Mouse (Mus musculus) T-helper 17 cell (primary cell): Measurements from ENCODE around the gene Grik1.

ENCODE experiments used
- in situ Hi-C, 2 experiments: fragments of 300-600 bp; cut with MboI, MseI; formaldehyde crosslinking; loops; 1 replicate in 1 of 2; 2 replicates in 1 of 2; pipeline ENCODE4 v1.15.1; 2025; ENCODE audit warnings: high pct_unique_total_duplicates in 2 of 2

Gene Grik1

GRCm38 (mm10) chr16:87969936-87970335, 320.1 kb downstream of the Grik1 start:
- in situ Hi-C loops = no loop called here

DNA sequence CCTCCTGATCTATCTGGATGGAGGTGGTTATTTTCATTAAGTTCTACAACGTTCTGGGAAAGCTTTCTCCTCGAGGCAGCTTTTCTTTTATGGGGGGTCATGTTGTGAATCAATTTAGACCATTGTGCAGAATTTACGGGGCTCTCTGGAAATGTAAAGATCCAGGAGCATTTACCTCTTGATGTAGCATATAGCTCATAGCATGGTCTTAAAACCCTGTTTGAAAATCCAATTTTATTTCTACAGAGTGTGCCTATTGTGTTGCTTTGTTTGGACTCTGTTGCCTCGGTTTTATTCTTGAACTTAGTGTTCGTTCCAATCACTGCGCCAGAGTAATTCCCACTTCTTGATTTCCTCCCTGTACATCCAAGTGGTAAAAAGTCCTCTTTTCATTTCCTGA, 328.6 kb downstream of the Grik1 start:
- in situ Hi-C loops = no loop called here

- in situ Hi-C loops = no loop called here
These were observed 332.6 kb downstream of the Grik1 start for GRCm38 (mm10) chr16:87957449-87957848.

DNA sequence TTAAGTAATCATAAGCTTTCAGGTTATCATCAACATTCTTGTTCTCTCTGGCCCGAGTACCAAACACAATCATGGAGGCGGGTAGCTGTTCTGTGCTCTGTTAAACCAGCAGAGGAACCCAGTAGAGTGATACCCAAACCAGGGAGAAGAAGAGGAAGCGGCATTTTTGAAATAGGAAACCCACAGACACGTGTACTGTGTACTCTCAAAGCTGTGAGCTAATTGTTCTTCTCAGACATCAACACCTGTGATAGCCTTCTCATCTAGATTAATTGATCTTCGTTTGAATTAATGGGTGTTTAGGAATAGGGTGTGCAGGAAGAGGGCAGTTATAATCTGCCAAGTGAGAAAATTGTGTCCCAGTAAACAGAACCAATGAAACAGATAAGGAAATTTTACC, 333.9 kb downstream of the Grik1 start:
- in situ Hi-C loops = no loop called here

DNA sequence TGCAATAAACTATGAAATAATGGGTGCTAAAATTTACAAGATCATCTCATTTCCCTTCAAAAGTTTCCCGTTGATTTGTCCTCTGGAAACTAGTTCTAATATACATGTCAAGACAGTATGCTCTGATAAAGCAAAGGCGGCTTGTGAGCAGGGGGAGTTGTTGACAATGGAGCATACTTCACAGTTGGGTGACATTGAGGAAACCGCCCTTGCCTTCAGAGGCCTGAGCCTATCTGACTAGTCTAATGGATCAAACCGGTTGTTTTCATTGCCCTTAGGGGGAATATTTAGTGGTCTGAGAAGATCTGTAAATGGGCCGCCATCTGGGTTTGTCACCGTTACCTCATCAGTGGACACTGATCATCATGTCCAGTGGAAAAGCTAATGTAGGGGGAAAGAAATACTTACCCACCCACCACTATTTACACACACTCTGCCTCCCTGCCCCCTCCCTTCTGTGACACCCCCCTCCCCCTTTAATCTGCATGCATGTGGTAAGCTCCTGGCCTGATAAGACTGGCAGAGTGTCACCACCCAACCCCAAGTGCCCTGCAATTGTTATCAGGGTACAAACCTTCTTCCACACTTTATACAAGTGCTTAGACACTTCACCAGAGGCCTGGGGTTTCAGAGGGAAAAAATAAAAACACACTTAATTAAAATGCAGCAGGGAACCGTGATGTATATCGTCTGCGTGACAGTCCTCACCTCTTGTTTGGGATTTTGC, 335.2 kb downstream of the Grik1 start:
- in situ Hi-C loops = no loop called here

- in situ Hi-C loops = no loop called here
These were observed 336.9 kb downstream of the Grik1 start for GRCm38 (mm10) chr16:87953176-87953575.

DNA sequence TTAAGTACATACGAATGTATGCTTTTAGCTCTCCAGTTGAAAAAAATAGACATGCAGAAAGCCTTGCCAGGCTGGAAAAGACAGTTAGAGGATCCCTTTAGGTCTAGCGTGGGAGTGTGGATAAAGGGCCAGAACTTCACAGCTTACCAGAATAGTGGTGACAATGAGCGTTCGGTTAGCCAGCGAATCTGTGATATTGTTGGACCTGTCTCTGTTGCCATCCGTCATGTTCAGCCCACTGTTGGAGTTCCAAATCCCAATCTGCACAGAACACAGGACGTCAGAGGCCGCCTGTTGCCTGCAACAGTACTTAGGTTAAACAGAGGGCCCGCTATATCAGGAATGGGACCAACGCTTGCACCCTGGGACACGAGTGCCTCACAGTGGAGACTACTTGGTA, 340.2 kb downstream of the Grik1 start:
- in situ Hi-C loops = no loop called here

DNA sequence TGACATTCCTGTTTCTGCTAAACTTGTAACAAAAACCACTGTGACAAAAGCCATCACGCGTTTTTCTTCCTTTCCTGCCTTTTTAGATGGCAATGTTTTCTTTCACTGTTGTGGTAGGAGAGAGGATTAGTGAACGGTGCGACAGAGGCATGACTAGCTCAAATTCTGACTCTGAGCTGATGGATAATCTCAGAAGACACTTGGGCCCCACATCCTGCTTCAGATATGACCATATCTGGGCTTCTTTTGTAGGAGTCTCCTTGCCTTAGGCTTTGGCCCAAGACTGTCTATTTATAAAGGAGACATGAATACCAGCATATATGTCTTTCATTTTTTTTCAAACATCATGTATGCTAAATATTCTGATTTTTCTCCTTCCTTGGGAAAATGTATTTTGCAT, 341.9 kb downstream of the Grik1 start:
- in situ Hi-C loops = no loop called here

DNA sequence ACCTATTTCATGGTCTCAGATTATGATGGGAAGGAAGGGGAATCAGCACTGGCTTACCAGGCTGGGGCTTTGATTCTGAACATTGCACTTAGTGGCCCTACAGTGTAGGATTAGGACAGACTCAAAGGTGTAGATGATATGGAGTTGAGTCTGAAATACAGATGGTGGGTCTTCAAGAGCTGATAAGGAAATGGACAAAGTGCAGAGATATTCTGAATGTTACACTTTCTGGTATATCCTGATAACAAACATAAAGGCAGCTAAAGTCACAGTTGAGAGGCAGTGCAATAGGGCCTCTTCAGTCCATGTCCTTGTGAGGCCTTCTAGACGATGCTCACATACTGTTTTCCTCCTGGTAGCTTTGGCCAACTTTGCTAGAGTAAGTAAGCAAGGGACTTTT, 345.7 kb downstream of the Grik1 start:
- in situ Hi-C loops = no loop called here

DNA sequence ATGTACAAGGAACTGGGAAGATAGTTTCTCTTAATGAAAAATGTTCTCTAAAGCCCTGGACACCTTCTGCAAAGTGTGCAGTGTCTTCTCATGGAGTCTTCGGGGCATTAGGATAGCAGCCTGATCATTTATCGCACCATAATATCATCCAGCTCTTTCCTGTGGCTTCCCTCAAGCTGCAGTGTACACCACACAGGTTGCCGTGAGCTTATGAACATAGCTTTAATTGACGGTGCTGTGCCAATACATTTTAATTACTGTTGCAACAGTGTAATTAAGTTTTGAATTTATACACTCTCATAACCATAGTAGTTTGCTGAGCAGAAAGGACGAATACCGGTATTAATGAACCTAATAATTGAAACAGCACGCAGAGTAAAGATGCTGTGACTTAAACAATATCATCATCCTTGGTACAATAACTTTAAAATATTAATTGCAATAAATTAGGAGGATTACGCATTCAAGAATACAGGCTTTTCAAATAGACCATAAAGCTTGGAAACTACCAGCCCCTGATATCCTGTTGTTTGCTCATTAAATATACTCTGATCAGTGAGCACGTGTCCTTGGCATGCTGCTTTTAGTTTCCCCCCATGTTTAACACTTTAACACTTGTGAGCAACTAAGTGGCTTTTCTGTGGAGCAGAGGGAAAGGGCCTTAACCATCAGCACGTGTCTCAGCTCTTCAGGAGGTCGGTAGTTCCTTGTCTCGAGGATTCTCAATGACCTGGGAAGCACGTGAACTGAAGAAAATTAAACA, 347.8 kb downstream of the Grik1 start:
- in situ Hi-C loops = no loop called here

GRCm38 (mm10) chr16:87934685-87935084, 355.4 kb downstream of the Grik1 start:
- in situ Hi-C loops = no loop called here

DNA sequence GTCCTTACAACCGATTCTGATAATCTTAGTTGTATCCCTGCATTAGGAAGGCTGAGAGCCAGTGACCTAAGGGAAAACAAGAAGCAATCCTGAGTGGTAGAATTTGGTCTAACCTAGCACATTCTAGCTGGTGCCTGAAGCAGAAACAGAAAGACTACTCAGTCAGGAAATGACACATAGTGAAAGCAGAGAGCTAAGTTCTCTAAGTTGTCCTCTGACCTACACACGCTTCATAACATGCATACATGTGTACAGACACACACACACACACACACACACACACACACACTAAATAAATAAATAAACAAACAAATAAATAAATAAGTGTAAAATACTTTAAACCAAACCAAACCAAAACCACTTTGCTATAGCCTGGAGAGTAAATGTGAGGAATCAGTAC, 358.7 kb downstream of the Grik1 start:
- in situ Hi-C loops = no loop called here

- in situ Hi-C loops = no loop called here
These were observed 359.5 kb downstream of the Grik1 start for GRCm38 (mm10) chr16:87930519-87930918.

DNA sequence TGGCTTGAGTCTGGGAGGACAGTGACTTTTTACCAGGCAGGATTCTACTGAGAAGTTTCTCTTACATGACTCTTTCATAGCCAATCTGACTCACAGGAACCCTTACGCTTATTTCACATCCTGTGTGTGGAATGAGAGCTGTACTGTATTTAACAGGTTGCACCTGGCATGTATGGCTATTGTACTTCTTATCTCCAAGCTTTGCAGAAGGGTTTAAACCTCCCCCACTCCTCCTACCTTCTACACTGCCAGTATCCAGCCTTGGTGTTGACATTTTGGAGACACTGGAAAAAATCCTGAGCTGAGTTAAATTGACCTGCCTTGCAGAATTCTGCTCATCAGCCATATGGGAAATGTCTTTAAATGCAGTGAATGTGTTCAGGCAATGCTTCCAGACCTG, 361.4 kb downstream of the Grik1 start:
- in situ Hi-C loops = no loop called here

- in situ Hi-C loops = no loop called here
These were observed 372.2 kb downstream of the Grik1 start for GRCm38 (mm10) chr16:87917897-87918296.

GRCm38 (mm10) chr16:87917157-87917546, 372.9 kb downstream of the Grik1 start:
- in situ Hi-C loops = no loop called here

GRCm38 (mm10) chr16:87916209-87917156, 373.6 kb downstream of the Grik1 start:
- in situ Hi-C loops = no loop called here

GRCm38 (mm10) chr16:87915156-87915555, 374.9 kb downstream of the Grik1 start:
- in situ Hi-C loops = no loop called here

GRCm38 (mm10) chr16:87913781-87914180, 376.3 kb downstream of the Grik1 start:
- in situ Hi-C loops = no loop called here

DNA sequence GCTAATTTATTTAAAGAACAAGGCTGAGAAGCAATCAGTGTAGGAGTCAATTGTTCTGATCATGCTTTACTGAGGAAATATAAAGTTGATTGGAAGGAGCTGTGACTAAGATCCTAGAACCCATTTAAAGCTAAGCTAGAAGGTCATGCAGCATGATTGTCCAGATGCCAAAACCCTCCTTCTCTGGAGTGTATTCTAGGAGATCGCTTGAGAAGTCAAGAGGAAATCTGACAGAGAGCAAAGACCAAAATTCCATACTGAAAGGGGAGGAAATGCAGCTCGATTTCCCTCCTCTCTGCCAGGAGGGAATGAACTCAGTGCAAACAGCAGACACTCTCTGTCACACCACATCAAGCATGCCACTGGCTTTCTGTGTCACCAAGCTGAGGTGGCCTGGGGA, 378.9 kb downstream of the Grik1 start:
- in situ Hi-C loops = no loop called here

DNA sequence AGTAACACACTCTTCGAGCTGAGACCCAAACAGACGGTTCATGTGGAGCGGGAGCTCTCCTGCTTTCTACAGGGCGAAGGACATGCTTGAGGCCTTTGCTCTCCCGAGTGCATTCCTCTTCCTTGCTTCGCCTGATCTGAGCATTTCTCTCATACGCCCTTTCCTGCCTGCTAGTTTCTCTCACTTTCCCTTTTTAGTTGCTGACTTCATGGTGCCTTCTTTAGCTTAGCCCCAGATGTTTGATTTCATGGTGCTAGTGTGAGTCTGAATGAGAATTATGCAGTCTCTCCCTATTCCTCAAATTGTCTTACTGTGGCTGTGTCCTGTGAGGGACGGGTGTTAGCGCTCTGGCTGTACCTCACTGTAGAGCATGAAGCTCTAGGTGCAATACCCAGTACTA, 388.0 kb downstream of the Grik1 start:
- in situ Hi-C loops = no loop called here

- in situ Hi-C loops = no loop called here
These were observed 388.9 kb downstream of the Grik1 start for GRCm38 (mm10) chr16:87901189-87901588.
